Mouse (Mus musculus): ENCODE data around the gene Olfr126. TPM values are rescaled to one million over a fixed set of nuclear protein-coding genes. Genes with fewer than 3 reads are reported as not detected.

Olfr126 gene
- not detected in 2 replicates for polyA plus RNA-seq (2014; fragmentation: Nextera tagmentation; extraction: Ambion mirVana)

DNA sequence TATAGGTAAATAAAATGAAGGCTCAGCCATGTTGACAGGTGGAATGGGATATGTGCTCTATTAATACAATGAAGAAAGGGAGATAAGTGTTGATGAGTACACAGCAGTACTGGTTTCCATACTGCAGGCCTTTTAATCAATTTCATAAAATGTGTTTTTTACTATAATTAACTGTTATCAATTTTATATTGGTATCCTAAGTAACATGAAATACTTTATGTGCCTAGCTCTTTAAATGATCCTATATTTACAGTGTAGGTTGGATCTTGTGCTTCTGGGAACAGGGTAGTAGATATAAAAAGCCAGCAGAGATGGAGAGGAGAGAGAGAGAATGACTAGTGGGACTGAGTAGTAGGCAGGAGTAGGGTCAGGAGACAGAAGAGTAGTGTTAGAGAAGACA lies at the start of gene Olfr126:
TSS of gene Olfr126 (plus strand) at position 301 of the 400 bp plus-strand sequence.
- H3K9me3 ChIP-seq (ENCODE audit: control insufficient read depth, low read length), result no peaks in the 10 kb centered on the region; the same call in 1 of the 2 replicates
- no peaks in the 10 kb centered on the region for H3K4me1 ChIP-seq (ENCODE audit: control insufficient read depth, insufficient read depth, low read length)
- H3K9ac ChIP-seq (ENCODE audit: low read length), result no peak within 1 kb of the TSS
- no peaks in the 10 kb centered on the region for H3K27me3 ChIP-seq (ENCODE audit: control insufficient read depth, insufficient read depth, low read length)
- no peak within 1 kb of the TSS for H3K27ac ChIP-seq (ENCODE audit: low read depth, low read length)
- DNase-seq (ENCODE audit: low spot score) (no peak), ATAC-seq (ENCODE audit: insufficient read depth, low FRiP score, low TSS enrichment) (no peak)
- H3K36me3 ChIP-seq (ENCODE audit: control insufficient read depth, insufficient read depth, low read length), result no peaks in the 10 kb centered on the region
- no peak within 1 kb of the TSS for H3K4me2 ChIP-seq (ENCODE audit: low read depth)
- no peak within 1 kb of the TSS for H3K4me3 ChIP-seq (ENCODE audit: low read depth, low read length)

DNA sequence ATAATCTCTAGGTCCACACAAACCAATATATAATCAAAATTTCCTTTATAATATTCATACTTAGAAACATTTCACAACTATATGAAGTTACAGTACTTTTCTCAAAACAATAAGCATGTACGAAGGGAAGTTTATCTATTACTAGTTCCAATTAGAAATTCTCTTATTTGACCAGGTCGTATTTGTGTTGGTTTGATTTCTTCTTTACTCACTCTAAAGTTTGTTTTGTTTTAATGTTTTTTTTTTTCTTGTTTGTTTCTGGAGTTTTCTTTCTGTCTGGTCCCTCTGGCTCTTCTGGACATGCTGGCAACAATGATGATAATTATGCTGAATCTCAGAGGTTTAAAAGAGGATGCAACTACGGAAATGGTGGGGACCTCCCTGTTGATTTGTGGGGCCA lies 47.7 kb upstream of the Olfr126 start, which contains the start of gene Olfr124:
TSS of gene Olfr124 (plus strand) at position 301 of the 400 bp plus-strand sequence.
- H3K4me2 ChIP-seq (ENCODE audit: low read depth), result no peak within 1 kb of the TSS
- no peak within 1 kb of the TSS for H3K4me3 ChIP-seq (ENCODE audit: low read depth, low read length)
- H3K36me3 ChIP-seq (ENCODE audit: control insufficient read depth, insufficient read depth, low read length), result no peaks in the 10 kb centered on the region
- H3K27ac ChIP-seq (ENCODE audit: low read depth, low read length), result no peak within 1 kb of the TSS
- H3K4me1 ChIP-seq (ENCODE audit: control insufficient read depth, insufficient read depth, low read length), result no peaks in the 10 kb centered on the region
- no peaks in the 10 kb centered on the region for H3K27me3 ChIP-seq (ENCODE audit: control insufficient read depth, insufficient read depth, low read length)
- no peaks in the 10 kb centered on the region for H3K9me3 ChIP-seq (ENCODE audit: control insufficient read depth, low read length)
- ATAC-seq (ENCODE audit: insufficient read depth, low FRiP score, low TSS enrichment) (no peak), DNase-seq (ENCODE audit: low spot score) (no peak)
- WGBS, result 92% methylated on average over 3 of the region's 3 CpGs
- H3K9ac ChIP-seq (ENCODE audit: low read length), result no peak within 1 kb of the TSS

DNA sequence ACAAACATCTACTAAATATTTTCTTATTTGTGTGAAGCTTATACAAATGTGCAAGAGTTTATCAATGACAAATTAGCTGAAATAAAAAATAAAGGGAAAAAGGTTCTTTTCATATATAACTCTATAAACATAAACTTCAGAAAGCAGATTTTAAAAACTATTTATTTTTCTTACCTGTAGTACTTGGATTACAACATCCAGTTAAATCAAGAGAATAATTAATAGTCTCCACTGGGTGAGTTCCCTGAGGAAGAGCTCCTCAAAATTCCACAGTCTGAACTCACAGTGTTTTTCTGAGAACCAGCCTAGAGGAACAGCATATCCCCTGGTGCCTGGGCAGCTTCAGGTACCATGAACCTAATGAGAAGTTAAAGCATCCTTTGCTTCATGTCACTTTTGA lies 14.6 kb upstream of the Olfr126 start, which contains the start of gene Olfr125:
TSS of gene Olfr125 (plus strand) at position 301 of the 400 bp plus-strand sequence.
- no peak for DNase-seq (ENCODE audit: low spot score)
- Histone ChIP-seq H3K9me3 (ENCODE audit: control insufficient read depth, low read length) (no peaks in the 10 kb centered on the region), H3K4me1 (ENCODE audit: control insufficient read depth, insufficient read depth, low read length) (no peaks in the 10 kb centered on the region), H3K9ac (ENCODE audit: low read length) (no peak within 1 kb of the TSS), H3K36me3 (ENCODE audit: control insufficient read depth, insufficient read depth, low read length) (no peaks in the 10 kb centered on the region), H3K27ac (ENCODE audit: low read depth, low read length) (no peak within 1 kb of the TSS), H3K4me2 (ENCODE audit: low read depth) (no peak within 1 kb of the TSS), H3K4me3 (ENCODE audit: low read depth, low read length) (no peak within 1 kb of the TSS), H3K27me3 (ENCODE audit: control insufficient read depth, insufficient read depth, low read length) (no peaks in the 10 kb centered on the region)
- no peak for ATAC-seq (ENCODE audit: insufficient read depth, low FRiP score, low TSS enrichment)

DNA sequence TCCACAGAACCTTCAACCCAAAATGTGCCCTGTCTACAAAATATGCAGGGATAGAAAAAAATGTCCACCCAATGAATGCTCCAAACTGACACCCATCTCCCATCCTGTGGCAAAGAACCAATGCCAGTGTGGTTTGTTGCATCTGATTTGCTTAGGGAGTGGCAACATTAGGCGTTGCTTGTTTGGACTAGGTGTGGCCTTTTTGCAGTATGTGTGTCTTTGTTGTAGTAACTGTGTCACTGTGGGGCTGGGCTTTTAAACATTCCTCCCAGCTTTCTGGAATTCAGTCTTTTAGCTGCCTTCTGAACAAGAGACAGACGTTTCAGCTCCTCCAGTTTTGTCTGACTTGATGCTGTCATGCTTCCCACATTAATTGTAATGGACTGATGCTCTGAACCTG lies 16.6 kb downstream of the Olfr126 start:
- Histone ChIP-seq H3K9ac (ENCODE audit: low read length) (no peak overlapping the region), H3K4me1 (ENCODE audit: control insufficient read depth, insufficient read depth, low read length) (no peaks in the 10 kb centered on the region), H3K9me3 (ENCODE audit: control insufficient read depth, low read length) (no peaks in the 10 kb centered on the region), H3K4me2 (ENCODE audit: low read depth) (no peak overlapping the region), H3K4me3 (ENCODE audit: low read depth, low read length) (no peak overlapping the region), H3K27ac (ENCODE audit: low read depth, low read length) (no peak overlapping the region), H3K36me3 (ENCODE audit: control insufficient read depth, insufficient read depth, low read length) (no peaks in the 10 kb centered on the region), H3K27me3 (ENCODE audit: control insufficient read depth, insufficient read depth, low read length) (no peaks in the 10 kb centered on the region)
- 88% methylated on average over 2 of the region's 2 CpGs for WGBS
- DNase-seq (ENCODE audit: low spot score) (no peak), ATAC-seq (ENCODE audit: insufficient read depth, low FRiP score, low TSS enrichment) (no peak)

DNA sequence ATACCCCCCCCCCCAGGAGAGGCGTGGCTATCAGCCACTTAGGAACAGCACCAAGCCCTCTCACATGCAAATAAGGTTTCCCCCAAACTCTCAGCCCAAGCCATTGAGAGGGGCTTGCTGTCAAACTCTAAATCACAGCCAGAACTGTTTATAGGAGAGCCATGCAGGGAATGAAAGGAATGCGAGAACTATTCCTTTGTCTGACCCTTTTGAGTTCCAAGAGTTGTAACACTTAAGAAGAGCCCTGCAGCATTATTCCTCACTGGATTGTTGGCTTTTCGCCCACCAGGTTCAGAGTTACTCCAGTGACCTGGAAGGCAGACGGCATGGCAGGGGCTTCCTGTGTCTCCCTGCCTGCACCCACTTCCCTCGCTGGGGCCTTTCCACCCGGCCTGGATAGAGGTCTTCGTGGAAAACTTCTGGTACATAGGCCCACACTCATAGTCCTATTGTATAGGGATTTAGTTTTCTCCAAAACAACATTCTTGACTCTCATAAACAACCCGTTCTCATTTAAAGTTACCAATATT lies 22.5 kb downstream of the Olfr126 start:
- no peak overlapping the region for H3K4me2 ChIP-seq (ENCODE audit: low read depth)
- ATAC-seq (ENCODE audit: insufficient read depth, low FRiP score, low TSS enrichment) (peak; percentile 72), DNase-seq (ENCODE audit: low spot score) (peak; percentile 11)
- no peaks in the 10 kb centered on the region for H3K27me3 ChIP-seq (ENCODE audit: control insufficient read depth, insufficient read depth, low read length)
- H3K36me3 ChIP-seq (ENCODE audit: control insufficient read depth, insufficient read depth, low read length), result no peaks in the 10 kb centered on the region
- H3K4me1 ChIP-seq (ENCODE audit: control insufficient read depth, insufficient read depth, low read length), result no peaks in the 10 kb centered on the region
- WGBS, result 19% methylated on average over 8 of the region's 8 CpGs
- no peak overlapping the region for H3K4me3 ChIP-seq (ENCODE audit: low read depth, low read length)
- H3K9ac ChIP-seq (ENCODE audit: low read length), result no peak overlapping the region
- no peaks in the 10 kb centered on the region for H3K9me3 ChIP-seq (ENCODE audit: control insufficient read depth, low read length)
- no peak overlapping the region for H3K27ac ChIP-seq (ENCODE audit: low read depth, low read length)

DNA sequence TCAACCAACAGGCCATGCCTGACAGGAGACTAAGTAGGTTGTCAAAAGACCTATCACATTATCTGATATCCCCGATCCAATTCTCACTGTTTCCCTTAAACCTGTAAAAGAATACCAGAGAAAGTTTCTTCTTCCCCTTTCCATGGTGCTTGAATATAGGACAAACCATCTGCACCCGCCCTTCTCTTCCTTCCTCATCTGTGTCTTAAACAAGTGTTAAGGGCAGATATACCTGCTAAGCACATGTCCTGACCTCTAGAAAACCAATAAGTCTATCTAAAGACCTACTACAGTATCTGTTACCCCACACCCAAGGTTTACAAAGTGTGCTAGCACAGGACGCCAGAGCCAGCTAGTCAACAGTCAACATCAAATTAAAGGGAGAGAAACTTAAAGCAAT lies 26.5 kb downstream of the Olfr126 start:
- H3K36me3 ChIP-seq (ENCODE audit: control insufficient read depth, insufficient read depth, low read length), result no peaks in the 10 kb centered on the region
- H3K27ac ChIP-seq (ENCODE audit: low read depth, low read length), result no peak overlapping the region
- H3K9me3 ChIP-seq (ENCODE audit: control insufficient read depth, low read length), result no peaks in the 10 kb centered on the region
- DNase-seq (ENCODE audit: low spot score), result no peak
- WGBS, result 81% methylated on average over 3 of the region's 3 CpGs
- H3K4me1 ChIP-seq (ENCODE audit: control insufficient read depth, insufficient read depth, low read length), result no peaks in the 10 kb centered on the region
- no peak for ATAC-seq (ENCODE audit: insufficient read depth, low FRiP score, low TSS enrichment)
- no peak overlapping the region for H3K4me3 ChIP-seq (ENCODE audit: low read depth, low read length)
- no peak overlapping the region for H3K4me2 ChIP-seq (ENCODE audit: low read depth)
- no peak overlapping the region for H3K9ac ChIP-seq (ENCODE audit: low read length)
- H3K27me3 ChIP-seq (ENCODE audit: control insufficient read depth, insufficient read depth, low read length), result no peaks in the 10 kb centered on the region

DNA sequence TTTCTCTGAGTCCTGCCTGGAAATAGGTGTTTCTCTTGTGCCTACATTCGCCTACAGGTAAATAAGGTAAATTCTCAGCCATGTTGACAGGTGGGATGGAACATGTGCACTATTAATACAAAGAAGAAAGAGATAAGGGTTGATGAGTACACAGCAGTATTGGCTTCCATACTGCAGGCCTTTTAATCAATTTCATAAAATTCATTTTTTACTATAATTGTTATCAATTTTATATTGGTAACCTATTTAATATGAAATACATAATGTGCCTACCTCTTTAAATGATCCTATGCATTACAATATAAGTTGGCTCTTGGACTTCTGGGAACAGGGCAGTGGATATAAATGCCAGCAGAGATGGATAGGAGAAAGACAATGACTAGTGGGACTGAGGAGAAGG lies 52.9 kb downstream of the Olfr126 start, which contains the start of gene Olfr127:
TSS of gene Olfr127 (plus strand) at position 301 of the 400 bp plus-strand sequence.
- Histone ChIP-seq H3K27ac (ENCODE audit: low read depth, low read length) (no peak within 1 kb of the TSS), H3K4me2 (ENCODE audit: low read depth) (no peak within 1 kb of the TSS), H3K9me3 (ENCODE audit: control insufficient read depth, low read length) (no peaks in the 10 kb centered on the region), H3K9ac (ENCODE audit: low read length) (no peak within 1 kb of the TSS), H3K27me3 (ENCODE audit: control insufficient read depth, insufficient read depth, low read length) (no peaks in the 10 kb centered on the region), H3K36me3 (ENCODE audit: control insufficient read depth, insufficient read depth, low read length) (no peaks in the 10 kb centered on the region), H3K4me1 (ENCODE audit: control insufficient read depth, insufficient read depth, low read length) (no peaks in the 10 kb centered on the region), H3K4me3 (ENCODE audit: low read depth, low read length) (no peak within 1 kb of the TSS)
- 77% methylated on average over 1 of the region's 1 CpGs for WGBS
- no peak for DNase-seq (ENCODE audit: low spot score)
- ATAC-seq (ENCODE audit: insufficient read depth, low FRiP score, low TSS enrichment), result no peak

Other genes with a start within 250 kb of the Olfr126 start
- gene Olfr115, start 220.4 kb upstream of the Olfr126 start, polyA plus RNA-seq (2014; fragmentation: Nextera tagmentation; extraction: Ambion mirVana), result not detected in 2 replicates
- gene Olfr116, start 220.3 kb upstream of the Olfr126 start, polyA plus RNA-seq (2014; fragmentation: Nextera tagmentation; extraction: Ambion mirVana), result not detected in 2 replicates
- gene Olfr117, start 183.7 kb upstream of the Olfr126 start, polyA plus RNA-seq (2014; fragmentation: Nextera tagmentation; extraction: Ambion mirVana), result not detected in 2 replicates
- gene Olfr118, start 180.5 kb upstream of the Olfr126 start, polyA plus RNA-seq (2014; fragmentation: Nextera tagmentation; extraction: Ambion mirVana), result not detected in 2 replicates
- gene Olfr119, start 150.9 kb upstream of the Olfr126 start, polyA plus RNA-seq (2014; fragmentation: Nextera tagmentation; extraction: Ambion mirVana), result not detected in 2 replicates
- not detected in 2 replicates for gene Olfr120, start 125.7 kb upstream of the Olfr126 start, polyA plus RNA-seq (2014; fragmentation: Nextera tagmentation; extraction: Ambion mirVana)
- gene Olfr121, start 98.6 kb upstream of the Olfr126 start, polyA plus RNA-seq (2014; fragmentation: Nextera tagmentation; extraction: Ambion mirVana), result not detected in 2 replicates
- not detected in 2 replicates for gene Olfr122, start 78.9 kb upstream of the Olfr126 start, polyA plus RNA-seq (2014; fragmentation: Nextera tagmentation; extraction: Ambion mirVana)
- not detected in 2 replicates for gene Olfr123, start 54.0 kb upstream of the Olfr126 start, polyA plus RNA-seq (2014; fragmentation: Nextera tagmentation; extraction: Ambion mirVana)
- not detected in 2 replicates for gene Olfr124, start 47.6 kb upstream of the Olfr126 start, polyA plus RNA-seq (2014; fragmentation: Nextera tagmentation; extraction: Ambion mirVana)
- not detected in 2 replicates for gene Olfr125, start 14.5 kb upstream of the Olfr126 start, polyA plus RNA-seq (2014; fragmentation: Nextera tagmentation; extraction: Ambion mirVana)
- gene Olfr127, start 53.0 kb downstream of the Olfr126 start, polyA plus RNA-seq (2014; fragmentation: Nextera tagmentation; extraction: Ambion mirVana), result not detected in 2 replicates
- not detected in 2 replicates for gene Olfr128, start 73.1 kb downstream of the Olfr126 start, polyA plus RNA-seq (2014; fragmentation: Nextera tagmentation; extraction: Ambion mirVana)
- gene Olfr761, start 105.6 kb downstream of the Olfr126 start, polyA plus RNA-seq (2014; fragmentation: Nextera tagmentation; extraction: Ambion mirVana), result not detected in 2 replicates
- gene Olfr129, start 212.6 kb downstream of the Olfr126 start, polyA plus RNA-seq (2014; fragmentation: Nextera tagmentation; extraction: Ambion mirVana), result not detected in 2 replicates
- gene Olfr130, start 216.4 kb downstream of the Olfr126 start, polyA plus RNA-seq (2014; fragmentation: Nextera tagmentation; extraction: Ambion mirVana), result not detected in 2 replicates
- gene Olfr131, start 241.2 kb downstream of the Olfr126 start, polyA plus RNA-seq (2014; fragmentation: Nextera tagmentation; extraction: Ambion mirVana), result not detected in 2 replicates

All from neural tube, embryonic 11.5 days (tissue).